ENCODE assay signal across 9 mouse cellular contexts in genomic region chr7:28527922-28528719, GRCm38 (mm10). TPM values are rescaled to one million over a fixed set of nuclear protein-coding genes. Genes with fewer than 3 reads are reported as not detected.
DNase-seq lines count a peak whose midpoint lies in the region; ATAC-seq and TF ChIP-seq lines count a peak whose summit lies in the region.
"Had no signal": no experiment of that assay in that cellular context is flagged by ENCODE, and none has a peak within 500 bp of the region (broad histone marks: within the 10 kb centered on the region; RNA-seq: fewer than 3 reads in every experiment).

No protein-coding gene starts in this region.

- no peaks in the 10 kb centered on the region for H3K4me1 ChIP-seq in kidney, postnatal 0 days (replicated peaks; ENCODE audit: insufficient read depth, low read length)
- H3K4me1 ChIP-seq in liver, embryonic 12.5 days: peaks cover 8% of the 10 kb centered on the region; the same call in 1 of the 2 replicates

- H3K27ac ChIP-seq in kidney, postnatal 0 days: no peak overlapping the region
- H3K27ac ChIP-seq in liver, embryonic 12.5 days: no peak overlapping the region

- 9% methylated on average over 19 of the region's 19 CpGs for WGBS in kidney, postnatal 0 days
- 4% methylated on average over 19 of the region's 19 CpGs for WGBS in liver, embryonic 12.5 days (ENCODE audit: insufficient replicate concordance)

- no peaks in the 10 kb centered on the region for H3K27me3 ChIP-seq in kidney, postnatal 0 days (ENCODE audit: insufficient read depth, low read length)
- H3K27me3 ChIP-seq in liver, embryonic 12.5 days (replicated peaks): no peaks in the 10 kb centered on the region

- peak; percentile 92 for TF ChIP-seq CTCF in kidney, postnatal 0 days (IDR thresholded peaks at IDR 0.05; ENCODE audit: low read depth)

- no peaks in the 10 kb centered on the region for H3K9me3 ChIP-seq in kidney, postnatal 0 days (replicated peaks; ENCODE audit: low read length)
- no peaks in the 10 kb centered on the region for H3K9me3 ChIP-seq in liver, embryonic 12.5 days (replicated peaks)

- H3K4me2 ChIP-seq in kidney, postnatal 0 days (ENCODE audit: low read length): no peak overlapping the region
- H3K4me2 ChIP-seq in liver, embryonic 12.5 days: peak overlapping the region; percentile 17; the same call in 1 of the 2 replicates

- no peak overlapping the region for H3K4me3 ChIP-seq in kidney, postnatal 0 days (replicated peaks; ENCODE audit: low read depth, low read length)
- H3K4me3 ChIP-seq in liver, embryonic 12.5 days: no peak overlapping the region

- DNase-seq in A20 (ENCODE audit: low read depth, low spot score): peak; percentile 86
- peak; percentile 82 for DNase-seq in WW6 (ENCODE audit: low read depth, low spot score)
- peak; percentile 66 for DNase-seq in heart, adult 8-10 months (ENCODE audit: low spot score)
- DNase-seq in kidney, postnatal 0 days (ENCODE audit: low spot score): peak; percentile 89
- DNase-seq in testis, postnatal 10 days (ENCODE audit: low spot score): peak; percentile 91

- H3K36me3 ChIP-seq in kidney, postnatal 0 days (ENCODE audit: insufficient read depth, low read length): no peaks in the 10 kb centered on the region
- H3K36me3 ChIP-seq in liver, embryonic 12.5 days: no peaks in the 10 kb centered on the region

- H3K9ac ChIP-seq in kidney, postnatal 0 days (ENCODE audit: low read depth, low read length): no peak overlapping the region
- no peak overlapping the region for H3K9ac ChIP-seq in liver, embryonic 12.5 days

- ATAC-seq in common myeloid progenitor, adult 5-6 weeks (replicated peaks; ENCODE audit: low read depth, poor library complexity, severe bottlenecking): peak; percentile 95
- peak; percentile 64; the same call in 1 of the 2 replicates for ATAC-seq in kidney, postnatal 0 days (replicated peaks; ENCODE audit: low FRiP score, low read depth)
- peak; percentile 59 for ATAC-seq in liver, embryonic 12.5 days
- peak; percentile 88 for ATAC-seq in neutrophil, adult 5-6 weeks (ENCODE audit: extremely low read depth, insufficient number of reproducible peaks, low FRiP score, poor library complexity, severe bottlenecking)

RNA-seq across cellular contexts. Expression of gene Ifnl3, which starts 5.5 kb away (rescaled TPM):
- not detected in 2 replicates for total RNA-seq in common myeloid progenitor, adult 5-6 weeks (2017)
- total RNA-seq in heart, adult 8-10 months (2022): not detected
- not detected in 2 replicates for polyA plus RNA-seq in kidney, postnatal 0 days (2015; fragmentation: Nextera tagmentation; extraction: Ambion mirVana)
- not detected in 2 replicates for polyA plus RNA-seq in liver, embryonic 12.5 days (2016; fragmentation: Nextera tagmentation; extraction: Ambion mirVana)
- not detected in 2 replicates for total RNA-seq in neutrophil, adult 5-6 weeks (2017)
- polyA plus RNA-seq: gonadal fat pad, adult 2 months had no signal

RNA-seq across cellular contexts. Expression of gene Sycn, which starts 12.6 kb away (rescaled TPM):
- total RNA-seq in common myeloid progenitor, adult 5-6 weeks (2017): not detected in 2 replicates
- total RNA-seq in heart, adult 8-10 months (2022): not detected
- 0.27 and 0.45 TPM in 2 replicates for polyA plus RNA-seq in kidney, postnatal 0 days (2015; fragmentation: Nextera tagmentation; extraction: Ambion mirVana)
- polyA plus RNA-seq in liver, embryonic 12.5 days (2016; fragmentation: Nextera tagmentation; extraction: Ambion mirVana): not detected in 2 replicates
- total RNA-seq in neutrophil, adult 5-6 weeks (2017): not detected in 2 replicates

RNA-seq across cellular contexts. Expression of gene Ifnl2, which starts 17.9 kb away (rescaled TPM):
- not detected in 2 replicates for total RNA-seq in common myeloid progenitor, adult 5-6 weeks (2017)
- total RNA-seq in heart, adult 8-10 months (2022): not detected
- not detected in 2 replicates for polyA plus RNA-seq in kidney, postnatal 0 days (2015; fragmentation: Nextera tagmentation; extraction: Ambion mirVana)
- not detected in 2 replicates for polyA plus RNA-seq in liver, embryonic 12.5 days (2016; fragmentation: Nextera tagmentation; extraction: Ambion mirVana)
- not detected in 2 replicates for total RNA-seq in neutrophil, adult 5-6 weeks (2017)
- polyA plus RNA-seq: gonadal fat pad, adult 2 months had no signal

RNA-seq across cellular contexts. Expression of gene Nccrp1, which starts 18.9 kb away (rescaled TPM):
- 0.09 TPM in 1 of 2 replicates, not detected in the other for total RNA-seq in common myeloid progenitor, adult 5-6 weeks (2017)
- not detected for total RNA-seq in heart, adult 8-10 months (2022)
- 5.5 and 7.3 TPM in 2 replicates for polyA plus RNA-seq in kidney, postnatal 0 days (2015; fragmentation: Nextera tagmentation; extraction: Ambion mirVana)
- not detected in 2 replicates for polyA plus RNA-seq in liver, embryonic 12.5 days (2016; fragmentation: Nextera tagmentation; extraction: Ambion mirVana)
- 0.49 and 0.70 TPM in 2 replicates for total RNA-seq in neutrophil, adult 5-6 weeks (2017)
